Mouse (Mus musculus): ENCODE results near the gene Fjx1. TPM values are rescaled to one million over a fixed set of nuclear protein-coding genes. Genes with fewer than 3 reads are reported as not detected.

Gene Fjx1
- polyA plus RNA-seq, 1 experiment from 2014 or later, result 28.0 TPM

- ATAC-seq, result no peak
- WGBS, result 18% methylated on average over 8 of the region's 8 CpGs
- no peaks in the 10 kb centered on the region for H3K4me1 ChIP-seq (ENCODE audit: control insufficient read depth, insufficient read depth, low read length)
Measured at GRCm38 (mm10) chr2:102437357-102438030, 14.8 kb downstream of the Fjx1 start.

GRCm38 (mm10) chr2:102433879-102434278 lies 18.4 kb downstream of the Fjx1 start:
- H3K9ac ChIP-seq (ENCODE audit: low read depth, low read length), result no peak overlapping the region
- no peaks in the 10 kb centered on the region for H3K27me3 ChIP-seq (ENCODE audit: control insufficient read depth, insufficient read depth, low read depth, low read length)
- 90% methylated on average over 1 of the region's 1 CpGs for WGBS
- no peak overlapping the region for H3K27ac ChIP-seq (ENCODE audit: low read length)
- H3K4me3 ChIP-seq (ENCODE audit: low read depth, low read length), result no peak overlapping the region
- no peaks in the 10 kb centered on the region for H3K9me3 ChIP-seq (replicated peaks; ENCODE audit: control insufficient read depth, low read length, poor library complexity, severe bottlenecking)
- ATAC-seq, result no peak
- H3K4me2 ChIP-seq (ENCODE audit: low read length), result no peak overlapping the region
- H3K36me3 ChIP-seq (ENCODE audit: control insufficient read depth, insufficient read depth, low read length), result no peaks in the 10 kb centered on the region
- no peaks in the 10 kb centered on the region for H3K4me1 ChIP-seq (ENCODE audit: control insufficient read depth, insufficient read depth, low read length)

More at GRCm38 (mm10) chr2:102437357-102438030, 14.8 kb downstream of the Fjx1 start:
- no peak overlapping the region for H3K4me2 ChIP-seq (ENCODE audit: low read length)
- H3K9ac ChIP-seq (ENCODE audit: low read depth, low read length), result no peak overlapping the region
- H3K36me3 ChIP-seq (ENCODE audit: control insufficient read depth, insufficient read depth, low read length), result no peaks in the 10 kb centered on the region
- no peaks in the 10 kb centered on the region for H3K27me3 ChIP-seq (ENCODE audit: control insufficient read depth, insufficient read depth, low read depth, low read length)
- H3K27ac ChIP-seq (ENCODE audit: low read length), result no peak overlapping the region
- no peaks in the 10 kb centered on the region for H3K9me3 ChIP-seq (replicated peaks; ENCODE audit: control insufficient read depth, low read length, poor library complexity, severe bottlenecking)
- H3K4me3 ChIP-seq (ENCODE audit: low read depth, low read length), result no peak overlapping the region

DNA sequence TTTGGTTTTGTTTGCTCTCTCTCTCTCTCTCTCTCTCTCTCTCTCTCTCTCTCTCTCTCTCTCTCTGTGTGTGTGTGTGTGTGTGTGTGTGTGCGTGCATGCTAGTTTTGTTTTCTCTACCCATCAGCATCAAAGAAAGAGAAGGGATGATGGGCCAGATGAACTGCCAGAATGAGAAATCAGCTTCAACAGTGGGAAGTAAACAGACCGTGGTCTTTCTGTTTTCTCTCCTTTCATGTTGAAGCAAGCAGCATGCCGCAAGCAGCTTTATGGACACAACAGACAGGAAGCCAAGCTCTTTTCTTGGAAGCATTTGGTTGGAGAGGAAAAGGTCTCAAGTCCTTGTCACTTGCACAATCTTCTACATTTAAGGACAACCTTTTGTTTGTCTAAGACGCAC lies 21.2 kb downstream of the Fjx1 start:
- H3K27ac ChIP-seq (ENCODE audit: low read length), result no peak overlapping the region
- H3K4me2 ChIP-seq (ENCODE audit: low read length), result no peak overlapping the region
- H3K9ac ChIP-seq (ENCODE audit: low read depth, low read length), result no peak overlapping the region
- no peaks in the 10 kb centered on the region for H3K9me3 ChIP-seq (replicated peaks; ENCODE audit: control insufficient read depth, low read length, poor library complexity, severe bottlenecking)
- WGBS, result 38% methylated on average over 4 of the region's 4 CpGs
- H3K4me3 ChIP-seq (ENCODE audit: low read depth, low read length), result no peak overlapping the region
- H3K4me1 ChIP-seq (ENCODE audit: control insufficient read depth, insufficient read depth, low read length), result no peaks in the 10 kb centered on the region
- no peaks in the 10 kb centered on the region for H3K27me3 ChIP-seq (ENCODE audit: control insufficient read depth, insufficient read depth, low read depth, low read length)
- no peak for ATAC-seq
- H3K36me3 ChIP-seq (ENCODE audit: control insufficient read depth, insufficient read depth, low read length), result no peaks in the 10 kb centered on the region

DNA sequence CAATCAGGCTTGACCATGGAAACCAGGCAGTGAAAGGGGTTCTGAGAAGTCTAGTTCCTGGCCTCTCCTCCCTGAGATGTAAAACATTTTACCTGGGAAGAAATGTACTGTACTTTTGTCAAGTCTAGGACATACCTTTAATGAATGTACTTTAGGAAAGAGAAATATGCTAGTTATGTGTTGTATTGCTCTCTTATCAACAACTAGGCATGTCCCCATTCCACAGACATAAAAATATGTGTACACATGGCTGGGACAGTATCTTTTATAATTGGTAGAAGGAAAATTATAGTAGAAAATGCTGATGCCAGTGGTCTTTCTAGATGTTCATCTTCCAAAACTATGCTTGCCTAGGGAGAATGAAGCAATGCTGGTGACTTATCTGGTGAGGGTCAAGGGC lies 24.3 kb downstream of the Fjx1 start:
- H3K27me3 ChIP-seq (ENCODE audit: control insufficient read depth, insufficient read depth, low read depth, low read length), result no peaks in the 10 kb centered on the region
- no peak overlapping the region for H3K4me3 ChIP-seq (ENCODE audit: low read depth, low read length)
- no peak overlapping the region for H3K9ac ChIP-seq (ENCODE audit: low read depth, low read length)
- no peak overlapping the region for H3K4me2 ChIP-seq (ENCODE audit: low read length)
- H3K4me1 ChIP-seq (ENCODE audit: control insufficient read depth, insufficient read depth, low read length), result no peaks in the 10 kb centered on the region
- H3K9me3 ChIP-seq (replicated peaks; ENCODE audit: control insufficient read depth, low read length, poor library complexity, severe bottlenecking), result no peaks in the 10 kb centered on the region
- H3K27ac ChIP-seq (ENCODE audit: low read length), result no peak overlapping the region
- no peak for ATAC-seq
- H3K36me3 ChIP-seq (ENCODE audit: control insufficient read depth, insufficient read depth, low read length), result no peaks in the 10 kb centered on the region

GRCm38 (mm10) chr2:102426434-102426833 lies 25.9 kb downstream of the Fjx1 start:
- ATAC-seq, result no peak
- no peak overlapping the region for H3K4me2 ChIP-seq (ENCODE audit: low read length)
- no peaks in the 10 kb centered on the region for H3K27me3 ChIP-seq (ENCODE audit: control insufficient read depth, insufficient read depth, low read depth, low read length)
- H3K9me3 ChIP-seq (replicated peaks; ENCODE audit: control insufficient read depth, low read length, poor library complexity, severe bottlenecking), result no peaks in the 10 kb centered on the region
- H3K4me3 ChIP-seq (ENCODE audit: low read depth, low read length), result no peak overlapping the region
- no peak overlapping the region for H3K9ac ChIP-seq (ENCODE audit: low read depth, low read length)
- H3K4me1 ChIP-seq (ENCODE audit: control insufficient read depth, insufficient read depth, low read length), result no peaks in the 10 kb centered on the region
- WGBS, result 14% methylated on average over 3 of the region's 3 CpGs
- H3K36me3 ChIP-seq (ENCODE audit: control insufficient read depth, insufficient read depth, low read length), result no peaks in the 10 kb centered on the region
- H3K27ac ChIP-seq (ENCODE audit: low read length), result no peak overlapping the region

GRCm38 (mm10) chr2:102416149-102416743 lies 36.1 kb downstream of the Fjx1 start:
- WGBS, result 84% methylated on average over 14 of the region's 14 CpGs
- H3K4me2 ChIP-seq (ENCODE audit: low read length), result no peak overlapping the region

DNA sequence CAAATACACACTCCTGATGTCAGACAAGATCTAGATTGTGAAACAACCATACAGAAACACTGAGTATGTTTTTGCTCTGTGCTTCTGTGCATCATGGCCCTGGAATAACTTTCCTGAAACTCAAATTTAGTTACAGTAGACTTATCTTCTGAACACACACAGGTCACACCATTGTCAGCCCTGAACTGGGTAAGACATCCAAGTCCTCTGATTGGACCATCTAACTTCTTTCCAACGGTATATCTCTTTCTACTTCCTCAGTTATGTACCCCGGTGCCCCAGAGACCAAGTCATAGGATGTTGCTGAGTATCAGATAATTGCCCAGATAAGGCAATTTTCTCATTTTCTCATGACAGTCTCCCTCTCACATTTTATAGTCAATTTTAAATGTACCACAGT lies 39.6 kb downstream of the Fjx1 start:
- H3K27me3 ChIP-seq (ENCODE audit: control insufficient read depth, insufficient read depth, low read depth, low read length), result no peaks in the 10 kb centered on the region
- H3K36me3 ChIP-seq (ENCODE audit: control insufficient read depth, insufficient read depth, low read length), result no peaks in the 10 kb centered on the region
- H3K9me3 ChIP-seq (replicated peaks; ENCODE audit: control insufficient read depth, low read length, poor library complexity, severe bottlenecking), result no peaks in the 10 kb centered on the region
- H3K4me2 ChIP-seq (ENCODE audit: low read length), result no peak overlapping the region
- no peak overlapping the region for H3K27ac ChIP-seq (ENCODE audit: low read length)
- no peak overlapping the region for H3K9ac ChIP-seq (ENCODE audit: low read depth, low read length)
- H3K4me1 ChIP-seq (ENCODE audit: control insufficient read depth, insufficient read depth, low read length), result peaks cover 4% of the 10 kb centered on the region; the same call in 1 of the 2 replicates
- no peak for ATAC-seq
- H3K4me3 ChIP-seq (ENCODE audit: low read depth, low read length), result no peak overlapping the region
- 92% methylated on average over 2 of the region's 2 CpGs for WGBS

More at GRCm38 (mm10) chr2:102416149-102416743, 36.1 kb downstream of the Fjx1 start:
- Histone ChIP-seq H3K27ac (ENCODE audit: low read length) (no peak overlapping the region), H3K9me3 (replicated peaks; ENCODE audit: control insufficient read depth, low read length, poor library complexity, severe bottlenecking) (no peaks in the 10 kb centered on the region), H3K9ac (ENCODE audit: low read depth, low read length) (no peak overlapping the region), H3K27me3 (ENCODE audit: control insufficient read depth, insufficient read depth, low read depth, low read length) (no peaks in the 10 kb centered on the region), H3K4me3 (ENCODE audit: low read depth, low read length) (no peak overlapping the region), H3K4me1 (ENCODE audit: control insufficient read depth, insufficient read depth, low read length) (no peaks in the 10 kb centered on the region), H3K36me3 (ENCODE audit: control insufficient read depth, insufficient read depth, low read length) (no peaks in the 10 kb centered on the region)
- no peak for ATAC-seq

DNA sequence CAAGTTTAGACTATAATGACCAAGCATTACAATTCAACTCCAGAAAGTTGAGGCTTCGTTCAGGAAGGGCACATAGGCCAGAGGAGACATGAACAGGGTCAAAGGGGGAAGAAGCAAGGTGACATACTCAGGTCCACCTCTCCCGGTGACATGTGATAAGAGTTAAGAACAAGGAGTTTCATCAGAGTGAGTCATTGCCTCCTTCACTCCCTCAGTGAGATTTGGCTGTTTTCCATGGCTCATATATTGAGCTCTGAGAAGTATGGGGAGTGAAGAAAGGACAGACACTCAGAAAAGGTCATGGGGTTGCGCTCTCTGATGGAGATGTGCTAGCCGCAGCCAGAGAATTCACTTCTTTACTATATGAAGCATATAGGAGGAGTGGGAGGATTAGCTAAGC lies 41.7 kb downstream of the Fjx1 start:
- Histone ChIP-seq H3K4me2 (ENCODE audit: low read length) (no peak overlapping the region), H3K27me3 (ENCODE audit: control insufficient read depth, insufficient read depth, low read depth, low read length) (no peaks in the 10 kb centered on the region), H3K27ac (ENCODE audit: low read length) (no peak overlapping the region), H3K36me3 (ENCODE audit: control insufficient read depth, insufficient read depth, low read length) (no peaks in the 10 kb centered on the region), H3K4me3 (ENCODE audit: low read depth, low read length) (no peak overlapping the region), H3K9me3 (replicated peaks; ENCODE audit: control insufficient read depth, low read length, poor library complexity, severe bottlenecking) (no peaks in the 10 kb centered on the region), H3K4me1 (ENCODE audit: control insufficient read depth, insufficient read depth, low read length) (peaks cover 12% of the 10 kb centered on the region), H3K9ac (ENCODE audit: low read depth, low read length) (no peak overlapping the region)
- WGBS, result 78% methylated on average over 4 of the region's 4 CpGs
- no peak for ATAC-seq

DNA sequence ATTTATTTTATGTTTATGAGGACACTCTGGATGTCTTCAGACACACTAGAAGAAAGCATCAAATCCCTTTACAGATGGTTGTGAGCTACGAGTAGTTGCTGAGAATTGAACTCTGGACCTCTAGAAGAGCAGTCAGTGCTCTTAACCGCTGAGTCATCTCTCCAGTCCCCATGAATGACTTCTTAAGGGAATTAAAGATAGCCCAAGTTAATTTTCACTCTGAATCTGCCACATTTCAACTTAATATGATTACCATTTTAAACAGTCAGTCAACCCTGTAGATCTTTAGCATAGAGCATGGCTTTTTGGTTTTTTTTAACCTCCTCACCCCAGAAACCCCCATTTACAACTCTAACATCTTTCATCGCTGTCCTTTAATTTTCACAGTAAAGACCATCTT lies 42.6 kb downstream of the Fjx1 start:
- Histone ChIP-seq H3K4me3 (ENCODE audit: low read depth, low read length) (no peak overlapping the region), H3K27me3 (ENCODE audit: control insufficient read depth, insufficient read depth, low read depth, low read length) (no peaks in the 10 kb centered on the region), H3K27ac (ENCODE audit: low read length) (no peak overlapping the region), H3K4me2 (ENCODE audit: low read length) (no peak overlapping the region), H3K9me3 (replicated peaks; ENCODE audit: control insufficient read depth, low read length, poor library complexity, severe bottlenecking) (no peaks in the 10 kb centered on the region), H3K9ac (ENCODE audit: low read depth, low read length) (no peak overlapping the region), H3K4me1 (ENCODE audit: control insufficient read depth, insufficient read depth, low read length) (peaks cover 12% of the 10 kb centered on the region), H3K36me3 (ENCODE audit: control insufficient read depth, insufficient read depth, low read length) (no peaks in the 10 kb centered on the region)
- 91% methylated on average over 3 of the region's 3 CpGs for WGBS
- no peak for ATAC-seq
